Mouse (Mus musculus) MEL (cell line): Measurements from ENCODE around the gene Top1. TPM values are rescaled to one million over a fixed set of nuclear protein-coding genes. Genes with fewer than 3 reads are reported as not detected.

ENCODE experiments used
- DNase-seq: peaks from one replicate; pipeline ENCODE4 v3.0.0; 2011; ENCODE audit warnings: low read depth, low spot score
- H3K27ac ChIP-seq: 2 replicates; pipeline ENCODE4 v1.5.1; 2012; ENCODE audit warnings: low read depth, mild to moderate bottlenecking, control low read depth, low read length, moderate library complexity; ENCODE audit not compliant: control insufficient read depth
- H3K27me3 ChIP-seq, 2 experiments: fragments of 150-350 bp in 1 of 2; sonication (generic) in 1 of 2; 2 replicates each; pipeline ENCODE4 v1.6.1; 2012; ENCODE audit warnings: low read length in 2 of 2, mild to moderate bottlenecking in 2 of 2, improper control_type of control experiment in 1 of 2, moderate library complexity in 1 of 2; ENCODE audit not compliant: insufficient read depth in 2 of 2, control insufficient read depth in 1 of 2
- H3K36me3 ChIP-seq, 2 experiments: 2 replicates each; pipeline ENCODE4 v1.6.1; 2012 to 2014; ENCODE audit warnings: low read length in 2 of 2, improper control_type of control experiment in 1 of 2, inconsistent platforms in 1 of 2, mild to moderate bottlenecking in 1 of 2; ENCODE audit not compliant: insufficient read depth in 2 of 2, control insufficient read depth in 1 of 2
- H3K4me1 ChIP-seq, 2 experiments: fragments of 150-350 bp in 1 of 2; sonication (generic) in 1 of 2; 2 replicates each; pipeline ENCODE4 v1.6.1; 2012; ENCODE audit warnings: low read length in 2 of 2, improper control_type of control experiment in 1 of 2, mild to moderate bottlenecking in 1 of 2; ENCODE audit not compliant: insufficient read depth in 2 of 2, control insufficient read depth in 1 of 2
- H3K4me3 ChIP-seq, 2 experiments: fragments of 150-350 bp in 1 of 2; sonication (generic) in 1 of 2; 2 replicates each; pipeline ENCODE4 v1.5.1; 2012; ENCODE audit warnings: low read depth in 2 of 2, low read length in 2 of 2, mild to moderate bottlenecking in 2 of 2, moderate library complexity in 2 of 2, control low read depth in 1 of 2, improper control_type of control experiment in 1 of 2; ENCODE audit not compliant: control insufficient read depth in 1 of 2, insufficient read depth in 1 of 2
- H3K79me2 ChIP-seq: 2 replicates; pipeline ENCODE4 v1.6.1; 2012; ENCODE audit warnings: mild to moderate bottlenecking, low read length, moderate library complexity; ENCODE audit not compliant: control insufficient read depth, poor library complexity, insufficient read depth
- H3K9ac ChIP-seq: 2 replicates; pipeline ENCODE4 v1.6.1; 2012; ENCODE audit warnings: low read depth, mild to moderate bottlenecking, control low read depth, low read length, moderate library complexity; ENCODE audit not compliant: control insufficient read depth, poor library complexity, severe bottlenecking
- H3K9me3 ChIP-seq: fragments of 150-350 bp; sonication (generic); replicated peaks from 2 replicates; pipeline ENCODE4 v1.6.1; 2012; ENCODE audit warnings: mild to moderate bottlenecking, low read length, improper control_type of control experiment, moderate library complexity; ENCODE audit not compliant: insufficient read depth
- CHD1 ChIP-seq: IDR thresholded peaks from 2 replicates; pipeline ENCODE4 v1.6.1; 2012; ENCODE audit warnings: low read depth, mild to moderate bottlenecking, inconsistent platforms, low read length, improper control_type of control experiment
- ELF1 ChIP-seq: IDR thresholded peaks from 2 replicates; pipeline ENCODE4 v1.6.1; 2014; ENCODE audit warnings: low read depth, mild to moderate bottlenecking, inconsistent platforms, low read length, improper control_type of control experiment, moderate library complexity
- HCFC1 ChIP-seq: IDR thresholded peaks from 2 replicates; pipeline ENCODE4 v1.6.1; 2012; ENCODE audit warnings: low read depth, mild to moderate bottlenecking, inconsistent platforms, low read length, improper control_type of control experiment, moderate library complexity
- MEF2A ChIP-seq: IDR thresholded peaks from 2 replicates; pipeline ENCODE4 v1.6.1; 2014; ENCODE audit warnings: low read depth, mild to moderate bottlenecking, inconsistent platforms, low read length, improper control_type of control experiment; ENCODE audit not compliant: poor library complexity, insufficient replicate concordance, severe bottlenecking; ENCODE audit errors: extremely low read depth
- NELFE ChIP-seq: IDR thresholded peaks from 2 replicates; pipeline ENCODE4 v1.6.1; 2011; ENCODE audit warnings: low read depth, low read length, improper control_type of control experiment
- POLR2AphosphoS5 ChIP-seq: IDR thresholded peaks from 2 replicates; pipeline ENCODE4 v1.6.1; 2012; ENCODE audit warnings: low read depth, borderline replicate concordance, mild to moderate bottlenecking, inconsistent platforms, low read length, moderate library complexity, mixed read lengths
- RAD21 ChIP-seq: IDR thresholded peaks from 2 replicates; pipeline ENCODE4 v1.6.1; 2011; ENCODE audit warnings: mild to moderate bottlenecking, low read depth, low read length, improper control_type of control experiment
- SIN3A ChIP-seq: IDR thresholded peaks from 2 replicates; pipeline ENCODE4 v1.6.1; 2012; ENCODE audit warnings: low read length, improper control_type of control experiment, inconsistent platforms
- TBP ChIP-seq: IDR thresholded peaks from 2 replicates; pipeline ENCODE4 v1.8.0; 2011; ENCODE audit warnings: low read depth, low read length, improper control_type of control experiment
- TCF12 ChIP-seq: IDR thresholded peaks from 2 replicates; pipeline ENCODE4 v1.6.1; 2014; ENCODE audit warnings: low read depth, mild to moderate bottlenecking, inconsistent platforms, low read length, improper control_type of control experiment, moderate library complexity
- USF2 ChIP-seq, 2 experiments: IDR thresholded peaks; 2 replicates each; pipeline ENCODE4 v1.6.1; 2011 to 2012; ENCODE audit warnings: improper control_type of control experiment in 2 of 2, low read length in 2 of 2, borderline replicate concordance in 1 of 2, inconsistent platforms in 1 of 2, low read depth in 1 of 2, mild to moderate bottlenecking in 1 of 2; ENCODE audit not compliant: insufficient read depth in 1 of 2
- ZNF384 ChIP-seq: IDR thresholded peaks from 2 replicates; pipeline ENCODE4 v1.6.1; 2012; ENCODE audit warnings: low read depth, mild to moderate bottlenecking, inconsistent platforms, low read length, improper control_type of control experiment
- polyA plus RNA-seq, 2 experiments: library from polyadenylated mRNA; stranded (reverse) in 1 of 2; unstranded in 1 of 2; fragments of >175 nt in 1 of 2; fragments of >200 nt in 1 of 2; gene quantifications; 2 replicates each; pipeline versions ENCODE4 v1.2.1 to v1.2.4; 2012; ENCODE audit warnings: low replicate concordance in 2 of 2, low read depth in 1 of 2; ENCODE audit not compliant: insufficient read length in 2 of 2, insufficient read depth in 1 of 2, missing spikeins in 1 of 2
- total RNA-seq: library from RNA; depleted of rRNA; stranded (reverse); fragments of 300-350 nt; gene quantifications from 2 replicates; pipeline ENCODE4 v1.2.3, GENCODE M21; 2012

Top1 gene
- total and polyA plus RNA-seq, 3 experiments = 33.5 to 123 (median 73.3) TPM

- peak overlapping the region; percentile 82 for H3K27ac ChIP-seq
- H3K27me3 ChIP-seq = no peaks in the 10 kb centered on the region
- H3K9ac ChIP-seq = peak overlapping the region; percentile 100
- H3K4me1 ChIP-seq = peaks cover 12 to 21% of the 10 kb centered on the region in 2 experiments
- peak overlapping the region; percentile 89 to 99 for H3K4me3 ChIP-seq
- TF ChIP-seq USF2 (IDR thresholded peaks at IDR 0.05; ENCODE audit: borderline replicate concordance in 1 of 2, insufficient read depth in 1 of 2, low read depth in 1 of 2, low read length in 2 of 2) = no peak
- no peak for TF ChIP-seq SIN3A
- TF ChIP-seq TCF12 = 0 out of 2 replicates have a peak, but pooled peaks have one; percentile 5
- TF ChIP-seq NELFE = peak; percentile 35; the same call in 1 of the 2 replicates
- TF ChIP-seq RAD21 = no peak
- no peak for TF ChIP-seq POLR2AphosphoS5
- TF ChIP-seq HCFC1 = no peak
- peak; percentile 56 for DNase-seq
- H3K9me3 ChIP-seq = no peaks in the 10 kb centered on the region
- peaks cover 25% of the 10 kb centered on the region for H3K79me2 ChIP-seq
- peaks cover 2 to 29% of the 10 kb centered on the region in 2 experiments; a peak in 2 of 4 replicates for H3K36me3 ChIP-seq
Observed at GRCm38 (mm10) chr2:160646144-160646844, 606 bp downstream of the Top1 start.

DNA sequence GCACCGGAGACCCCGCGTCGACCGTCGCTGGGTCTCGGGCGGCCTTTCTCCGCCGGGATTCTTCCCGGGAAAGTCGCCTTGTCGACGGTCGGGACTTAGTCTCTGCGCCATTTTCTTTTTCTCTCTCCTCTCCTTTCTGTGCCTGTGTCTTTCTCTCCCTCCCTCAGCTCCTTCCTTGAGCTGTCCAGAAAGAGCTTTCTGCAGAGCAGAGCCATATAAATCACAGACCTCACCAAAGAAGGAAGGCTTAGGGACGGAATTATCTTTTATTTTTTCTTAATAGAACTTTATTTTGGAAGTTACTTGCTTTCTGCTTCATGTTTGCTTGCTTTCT lies 1.1 kb downstream of the Top1 start:
- peaks cover 2 to 33% of the 10 kb centered on the region in 2 experiments; a peak in 2 of 4 replicates for H3K36me3 ChIP-seq
- peak overlapping the region; percentile 89 to 99 for H3K4me3 ChIP-seq
- H3K27ac ChIP-seq = peak overlapping the region; percentile 82
- peak overlapping the region; percentile 100 for H3K9ac ChIP-seq
- peak; percentile 61 for DNase-seq
- peaks cover 25% of the 10 kb centered on the region for H3K79me2 ChIP-seq
- TF ChIP-seq ELF1 (no peak), CHD1 (peak; percentile 62; the same call in 1 of the 2 replicates), NELFE (peak; percentile 9; the same call in 1 of the 2 replicates), TBP (no peak)
- TF ChIP-seq, all 39 proteins: peak for 2
- Histone ChIP-seq H3K9me3 (no peaks in the 10 kb centered on the region), H3K27me3 (no peaks in the 10 kb centered on the region), H3K4me1 (peaks cover 12 to 26% of the 10 kb centered on the region in 2 experiments)

- Histone ChIP-seq H3K27me3 (no peaks in the 10 kb centered on the region), H3K9me3 (no peaks in the 10 kb centered on the region), H3K27ac (no peak overlapping the region), H3K4me3 (peak overlapping the region; percentile 39 to 89; a peak in 1 of 4 replicates), H3K9ac (peak overlapping the region; percentile 100), H3K79me2 (peaks cover 30% of the 10 kb centered on the region), H3K4me1 (peaks cover 12 to 30% of the 10 kb centered on the region in 2 experiments), H3K36me3 (peaks cover 5 to 34% of the 10 kb centered on the region in 2 experiments; a peak in 3 of 4 replicates)
- no peak for DNase-seq
- TF ChIP-seq MEF2A = no peak
- no peak for TF ChIP-seq ZNF384
- TF ChIP-seq CHD1 = 0 out of 2 replicates have a peak, but pooled peaks have one; percentile 19
Observed at GRCm38 (mm10) chr2:160648097-160648496, 2.4 kb downstream of the Top1 start.
